ENCODE assay signal across 24 mouse cellular contexts in the genomic region with DNA sequence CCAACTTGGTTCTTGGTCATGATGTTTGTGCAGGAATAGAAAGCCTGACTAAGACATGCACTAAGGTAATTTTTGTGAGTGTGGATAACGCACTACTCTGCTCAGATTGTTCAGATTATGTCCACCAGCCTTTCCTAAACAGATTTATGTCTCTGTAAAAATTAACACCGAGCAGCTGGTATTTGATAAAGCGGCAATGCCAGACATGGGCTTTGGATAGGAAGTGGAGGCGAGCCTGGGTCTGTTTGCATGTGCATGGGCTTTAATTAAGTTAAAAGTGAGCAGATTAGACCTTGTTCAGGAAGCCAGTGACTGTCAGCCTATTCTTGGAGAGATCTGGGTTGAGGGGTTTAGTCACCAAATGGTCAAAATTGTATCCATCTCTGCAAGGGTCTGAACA.
"Had no signal": no experiment of that assay in that cellular context is flagged by ENCODE, and none has a peak within 500 bp of the region (broad histone marks: within the 10 kb centered on the region; RNA-seq: fewer than 3 reads in every experiment).

No protein-coding gene starts in this region.

- H3K36me3 ChIP-seq: heart, embryonic 10.5 days; heart, embryonic 12.5 days; hindbrain, embryonic 13.5 days; hindbrain, embryonic 15.5 days; kidney, embryonic 15.5 days; limb, embryonic 13.5 days; limb, embryonic 15.5 days; liver, embryonic 12.5 days had no signal

- H3K4me2 ChIP-seq: heart, embryonic 12.5 days; hindbrain, embryonic 13.5 days; hindbrain, embryonic 15.5 days; kidney, embryonic 15.5 days; limb, embryonic 13.5 days; limb, embryonic 15.5 days; liver, embryonic 12.5 days had no signal

- H3K9ac ChIP-seq: heart, embryonic 12.5 days; hindbrain, embryonic 13.5 days; hindbrain, embryonic 15.5 days; kidney, embryonic 15.5 days; limb, embryonic 13.5 days; limb, embryonic 15.5 days; liver, embryonic 12.5 days; liver, embryonic 14.5 days had no signal

- H3K4me3 ChIP-seq: heart, embryonic 10.5 days; heart, embryonic 12.5 days; hindbrain, embryonic 13.5 days; hindbrain, embryonic 15.5 days; kidney, embryonic 15.5 days; limb, embryonic 13.5 days; limb, embryonic 15.5 days; liver, embryonic 12.5 days had no signal

- H3K27ac ChIP-seq: heart, embryonic 10.5 days; hindbrain, embryonic 13.5 days; hindbrain, embryonic 15.5 days; hindbrain, postnatal 0 days; kidney, embryonic 15.5 days; kidney, postnatal 0 days; limb, embryonic 13.5 days; limb, embryonic 15.5 days; liver, embryonic 12.5 days; liver, embryonic 14.5 days had no signal

- H3K27me3 ChIP-seq: heart, embryonic 12.5 days; hindbrain, embryonic 13.5 days; hindbrain, embryonic 15.5 days; kidney, embryonic 15.5 days; limb, embryonic 13.5 days; limb, embryonic 15.5 days; liver, embryonic 12.5 days had no signal

- DNase-seq: gastrocnemius, postnatal 14 days; gastrocnemius, postnatal 36 days; heart, adult 18-20 months; heart, postnatal 14 days; heart, postnatal 36 days; kidney, adult 11 months; kidney, adult 2 months; kidney, adult 9 months; kidney, postnatal 14 days; kidney, postnatal 36 days; layer of hippocampus, postnatal 36 days; left cerebral cortex, postnatal 4 days had no signal

- H3K4me1 ChIP-seq: heart, embryonic 10.5 days; heart, embryonic 12.5 days; kidney, embryonic 15.5 days; limb, embryonic 13.5 days; limb, embryonic 15.5 days; liver, embryonic 12.5 days had no signal

- ATAC-seq: hindbrain, postnatal 0 days; intestine, embryonic 16.5 days; liver, embryonic 12.5 days had no signal

- H3K9me3 ChIP-seq: heart, embryonic 10.5 days; heart, embryonic 12.5 days; hindbrain, embryonic 13.5 days; hindbrain, embryonic 15.5 days; kidney, embryonic 15.5 days; limb, embryonic 13.5 days; limb, embryonic 15.5 days; liver, embryonic 12.5 days had no signal
